ENCODE assay signal across 8 mouse cellular contexts in genomic region chr2:31845512-31845895, GRCm38 (mm10). TPM values are rescaled to one million over a fixed set of nuclear protein-coding genes. Genes with fewer than 3 reads are reported as not detected.
DNase-seq lines count a peak whose midpoint lies in the region; ATAC-seq and TF ChIP-seq lines count a peak whose summit lies in the region.
"Had no signal": no experiment of that assay in that cellular context is flagged by ENCODE, and none has a peak within 500 bp of the region (broad histone marks: within the 10 kb centered on the region; RNA-seq: fewer than 3 reads in every experiment).

No protein-coding gene starts in this region.

- peak overlapping the region; percentile 33; the same call in 1 of the 2 replicates for H3K4me3 ChIP-seq in spleen, adult 2 months (ENCODE audit: extremely low read depth, insufficient read depth, insufficient read length)
- peak overlapping the region; percentile 58 for H3K4me3 ChIP-seq in forebrain, postnatal 0 days (ENCODE audit: low read depth, low read length)
- H3K4me3 ChIP-seq in liver, embryonic 13.5 days (replicated peaks) = peak overlapping the region; percentile 48
- H3K4me3 ChIP-seq in stomach, postnatal 0 days (ENCODE audit: low read depth, low read length) = peak overlapping the region; percentile 52

- peak overlapping the region; percentile 89 for H3K4me2 ChIP-seq in forebrain, postnatal 0 days (ENCODE audit: low read depth)
- peak overlapping the region; percentile 66 for H3K4me2 ChIP-seq in liver, embryonic 13.5 days
- H3K4me2 ChIP-seq in stomach, postnatal 0 days (replicated peaks; ENCODE audit: low read depth) = peak overlapping the region; percentile 75

- peak overlapping the region; percentile 48 for H3K9ac ChIP-seq in forebrain, postnatal 0 days
- no peak overlapping the region; the same call in 1 of the 2 replicates for H3K9ac ChIP-seq in liver, embryonic 13.5 days
- H3K9ac ChIP-seq in stomach, postnatal 0 days (ENCODE audit: low read length) = peak overlapping the region; percentile 47

- TF ChIP-seq CTCF in spleen, adult 2 months (IDR thresholded peaks at IDR 0.05; ENCODE audit: extremely low read depth, insufficient read depth, insufficient read length, insufficient replicate concordance) = no peak
- no peak for TF ChIP-seq CTCF in forebrain, postnatal 0 days (IDR thresholded peaks at IDR 0.05; ENCODE audit: low read depth)
- no peak for TF ChIP-seq CTCF in stomach, postnatal 0 days (IDR thresholded peaks at IDR 0.05; ENCODE audit: low read depth)

- H3K27ac ChIP-seq in spleen, adult 2 months (ENCODE audit: insufficient read depth, low read length) = no peak overlapping the region
- H3K27ac ChIP-seq in forebrain, postnatal 0 days (ENCODE audit: low read depth, low read length) = no peak overlapping the region
- H3K27ac ChIP-seq in liver, embryonic 13.5 days = no peak overlapping the region
- no peak overlapping the region for H3K27ac ChIP-seq in stomach, postnatal 0 days (replicated peaks)

- peaks cover 24% of the 10 kb centered on the region for H3K27me3 ChIP-seq in spleen, adult 2 months (ENCODE audit: control insufficient read depth, insufficient read depth, low read length)
- H3K27me3 ChIP-seq in forebrain, postnatal 0 days (ENCODE audit: insufficient read depth, low read length) = peaks cover 20% of the 10 kb centered on the region
- H3K27me3 ChIP-seq in liver, embryonic 13.5 days = peaks cover 73% of the 10 kb centered on the region
- no peaks in the 10 kb centered on the region; the same call in none of the 2 replicates for H3K27me3 ChIP-seq in stomach, postnatal 0 days (ENCODE audit: control insufficient read depth, insufficient read depth, low read length)

- peaks cover 9% of the 10 kb centered on the region; the same call in 1 of the 2 replicates for H3K4me1 ChIP-seq in spleen, adult 2 months (ENCODE audit: control insufficient read depth, insufficient read depth, insufficient read length)
- H3K4me1 ChIP-seq in forebrain, postnatal 0 days (ENCODE audit: insufficient read depth) = 0 out of 2 replicates have a peak, but pooled peaks cover 7% of the 10 kb centered on the region
- peaks cover 20% of the 10 kb centered on the region for H3K4me1 ChIP-seq in liver, embryonic 13.5 days (replicated peaks)
- peaks cover 3% of the 10 kb centered on the region; the same call in 1 of the 2 replicates for H3K4me1 ChIP-seq in stomach, postnatal 0 days (replicated peaks; ENCODE audit: control insufficient read depth, insufficient read depth)

- no peak for TF ChIP-seq EP300 in stomach, postnatal 0 days (optimal IDR thresholded peaks at IDR 0.05)

- no peaks in the 10 kb centered on the region for H3K9me3 ChIP-seq in forebrain, postnatal 0 days (ENCODE audit: low read length)
- H3K9me3 ChIP-seq in liver, embryonic 13.5 days (replicated peaks) = no peaks in the 10 kb centered on the region
- no peaks in the 10 kb centered on the region for H3K9me3 ChIP-seq in stomach, postnatal 0 days (ENCODE audit: control insufficient read depth, low read length)

- TF ChIP-seq POLR2A in spleen, adult 2 months (IDR thresholded peaks at IDR 0.05; ENCODE audit: low read depth, low read length) = no peak

- no peak for DNase-seq in spleen, adult 2 months (ENCODE audit: low read depth in 1 of 2, low spot score in 2 of 2)
- no peak for DNase-seq in spleen, adult 12 weeks (ENCODE audit: low spot score)
- no peak for DNase-seq in forebrain, postnatal 0 days
- no peak for DNase-seq in liver, embryonic 13.5 days
- no peak for DNase-seq in stomach, postnatal 0 days (ENCODE audit: low spot score)
- no peak for DNase-seq in layer of hippocampus, postnatal 25 days (ENCODE audit: extremely low spot score in 1 of 2, low spot score in 1 of 2)

- H3K36me3 ChIP-seq in spleen, adult 2 months (ENCODE audit: control insufficient read depth, insufficient read depth, low read length) = no peaks in the 10 kb centered on the region
- H3K36me3 ChIP-seq in forebrain, postnatal 0 days (ENCODE audit: insufficient read depth) = no peaks in the 10 kb centered on the region
- H3K36me3 ChIP-seq in liver, embryonic 13.5 days = no peaks in the 10 kb centered on the region
- H3K36me3 ChIP-seq in stomach, postnatal 0 days (ENCODE audit: control insufficient read depth, insufficient read depth, low read length) = no peaks in the 10 kb centered on the region

- ATAC-seq in forebrain, postnatal 0 days = 0 out of 2 replicates have a peak, but pooled peaks have one; percentile 10
- no peak for ATAC-seq in liver, embryonic 13.5 days (ENCODE audit: low read depth)
- no peak for ATAC-seq in stomach, postnatal 0 days (ENCODE audit: low FRiP score, low TSS enrichment)
- ATAC-seq in CD4-positive, CD25-positive, alpha-beta regulatory T cell, adult 4 months = no peak

- 3% methylated on average over 26 of the region's 26 CpGs for WGBS in spleen, adult 2 months
- 1% methylated on average over 26 of the region's 26 CpGs for WGBS in forebrain, postnatal 0 days
- 5% methylated on average over 25 of the region's 26 CpGs for WGBS in liver, embryonic 13.5 days (ENCODE audit: insufficient replicate concordance)
- WGBS in stomach, postnatal 0 days = 2% methylated on average over 23 of the region's 26 CpGs

RNA-seq across cellular contexts. Expression of gene Fibcd1, which starts 0.3 kb away (rescaled TPM):
- polyA plus RNA-seq in spleen, adult 2 months (2012; rRNA removed) = 0.16 and 0.20 TPM in 2 replicates
- 8.9 and 12.7 TPM in 2 replicates for total RNA-seq in forebrain, postnatal 0 days (2014; rRNA removed)
- 5.7 and 8.5 TPM in 2 replicates for polyA plus RNA-seq in forebrain, postnatal 0 days (2015; fragmentation: Nextera tagmentation; extraction: Ambion mirVana)
- polyA plus RNA-seq in liver, embryonic 13.5 days (2015; fragmentation: Nextera tagmentation; extraction: Ambion mirVana) = 0.03 TPM in 1 of 2 replicates, not detected in the other
- 0.08 and 0.17 TPM in 2 replicates for polyA plus RNA-seq in stomach, postnatal 0 days (2015; fragmentation: Nextera tagmentation; extraction: Ambion mirVana)
- polyA plus RNA-seq in CD4-positive, CD25-positive, alpha-beta regulatory T cell, adult 4 months (2017; shearing (Covaris generic)) = under 1 TPM; 0.24 to 0.44 TPM
- total RNA-seq in layer of hippocampus, postnatal 25 days (2021) = 100 to 1,000 TPM; 115 to 137 TPM
- total RNA-seq: neutrophil, adult 5-6 weeks had no signal

RNA-seq across cellular contexts. Expression of gene Qrfp, which starts 35.1 kb away (rescaled TPM):
- polyA plus RNA-seq in spleen, adult 2 months (2012; rRNA removed) = 0.93 and 1.1 TPM in 2 replicates
- total RNA-seq in forebrain, postnatal 0 days (2014; rRNA removed) = 0.08 and 0.19 TPM in 2 replicates
- polyA plus RNA-seq in forebrain, postnatal 0 days (2015; fragmentation: Nextera tagmentation; extraction: Ambion mirVana) = 0.06 TPM in 1 of 2 replicates, not detected in the other
- polyA plus RNA-seq in liver, embryonic 13.5 days (2015; fragmentation: Nextera tagmentation; extraction: Ambion mirVana) = 0.07 TPM in 1 of 2 replicates, not detected in the other
- polyA plus RNA-seq in stomach, postnatal 0 days (2015; fragmentation: Nextera tagmentation; extraction: Ambion mirVana) = 0.08 and 0.10 TPM in 2 replicates
- polyA plus RNA-seq in CD4-positive, CD25-positive, alpha-beta regulatory T cell, adult 4 months (2017; shearing (Covaris generic)) = under 1 TPM; 0.11 to 0.20 TPM
- not detected for total RNA-seq in layer of hippocampus, postnatal 25 days (2021)

RNA-seq across cellular contexts. Expression of gene Lamc3, which starts 41.6 kb away (rescaled TPM):
- polyA plus RNA-seq in spleen, adult 2 months (2012; rRNA removed) = 2.1 and 2.7 TPM in 2 replicates
- total RNA-seq in forebrain, postnatal 0 days (2014; rRNA removed) = 6.2 and 11.0 TPM in 2 replicates
- 1.9 and 2.5 TPM in 2 replicates for polyA plus RNA-seq in forebrain, postnatal 0 days (2015; fragmentation: Nextera tagmentation; extraction: Ambion mirVana)
- polyA plus RNA-seq in liver, embryonic 13.5 days (2015; fragmentation: Nextera tagmentation; extraction: Ambion mirVana) = 0.02 and 0.07 TPM in 2 replicates
- polyA plus RNA-seq in stomach, postnatal 0 days (2015; fragmentation: Nextera tagmentation; extraction: Ambion mirVana) = 0.79 and 0.80 TPM in 2 replicates
- not detected for polyA plus RNA-seq in CD4-positive, CD25-positive, alpha-beta regulatory T cell, adult 4 months (2017; shearing (Covaris generic))
- total RNA-seq in layer of hippocampus, postnatal 25 days (2021) = 1 to 10 TPM; 6.8 to 7.3 TPM
- total RNA-seq: neutrophil, adult 5-6 weeks had no signal
